Comparison of ENCODE assay signal across 8 mouse cellular contexts in the genomic region with DNA sequence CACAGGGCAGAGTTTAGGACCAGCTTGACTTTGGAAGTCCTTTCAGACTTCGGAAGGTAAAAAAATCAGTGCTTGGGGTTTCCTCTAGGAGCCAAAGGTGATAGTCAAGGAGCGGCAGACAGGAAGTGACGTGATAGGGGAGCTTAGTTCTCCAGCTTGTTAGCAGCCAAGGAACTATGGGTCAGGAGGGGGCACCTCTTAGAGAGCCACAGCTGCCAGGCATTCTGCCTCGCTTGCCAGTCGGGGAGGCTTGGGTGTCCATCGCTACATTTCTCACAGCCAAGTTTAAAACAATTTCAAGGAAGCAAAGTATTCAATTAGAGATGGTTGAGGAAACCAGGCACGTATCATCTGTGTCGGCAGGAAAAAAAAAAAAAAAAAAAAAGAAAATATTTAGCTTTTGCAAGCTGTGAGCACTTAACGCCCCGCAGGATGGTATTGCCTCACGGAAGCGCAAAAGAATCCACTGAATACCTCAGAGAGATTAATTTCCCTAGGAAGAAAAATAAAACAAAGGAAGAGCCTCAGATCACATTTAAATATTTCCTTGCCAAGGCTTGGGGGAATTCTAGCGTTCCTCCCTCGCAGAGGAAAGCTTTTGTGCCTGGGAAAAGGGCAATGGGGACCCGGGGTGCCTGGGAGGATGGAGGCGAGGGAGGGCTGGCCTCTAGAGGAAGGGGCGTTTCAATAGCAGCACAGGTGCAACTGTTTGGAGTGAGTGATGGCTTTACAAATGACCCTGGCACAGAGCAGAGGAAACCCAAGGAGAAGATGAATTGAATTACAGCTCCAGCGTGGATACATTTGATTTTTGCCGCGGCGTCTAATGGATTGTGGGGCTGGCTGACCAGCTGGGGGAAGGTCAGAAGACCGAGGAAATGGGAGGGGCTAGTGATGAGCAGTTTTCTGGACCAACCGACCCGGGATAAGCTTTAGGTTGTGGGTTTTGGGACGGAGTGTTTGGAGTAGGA.
DNase-seq lines count a peak whose midpoint lies in the region; ATAC-seq lines count a peak whose summit lies in the region.

No protein-coding gene starts in this region.

- 0 out of 2 replicates have a peak overlapping the region, but pooled peaks have one; percentile 13 for H3K27ac ChIP-seq in forebrain, embryonic 12.5 days
- no peak overlapping the region for H3K27ac ChIP-seq in hindbrain, embryonic 16.5 days (ENCODE audit: low read depth, low read length)
- H3K27ac ChIP-seq in midbrain, embryonic 10.5 days (replicated peaks) = peak overlapping the region; percentile 70

- peak overlapping the region; percentile 33; the same call in 1 of the 2 replicates for H3K9ac ChIP-seq in forebrain, embryonic 12.5 days
- peak overlapping the region; percentile 60 for H3K9ac ChIP-seq in hindbrain, embryonic 16.5 days (ENCODE audit: low read depth, low read length)

- 11% methylated on average over 25 of the region's 25 CpGs for WGBS in forebrain, embryonic 12.5 days
- 8% methylated on average over 25 of the region's 25 CpGs for WGBS in hindbrain, embryonic 16.5 days
- 18% methylated on average over 25 of the region's 25 CpGs for WGBS in midbrain, embryonic 10.5 days

- H3K9me3 ChIP-seq in forebrain, embryonic 12.5 days = no peaks in the 10 kb centered on the region
- H3K9me3 ChIP-seq in hindbrain, embryonic 16.5 days (ENCODE audit: control insufficient read depth, low read length) = no peaks in the 10 kb centered on the region
- H3K9me3 ChIP-seq in midbrain, embryonic 10.5 days (replicated peaks) = no peaks in the 10 kb centered on the region; the same call in 1 of the 2 replicates

- H3K4me1 ChIP-seq in forebrain, embryonic 12.5 days = peaks cover 20% of the 10 kb centered on the region
- H3K4me1 ChIP-seq in hindbrain, embryonic 16.5 days (ENCODE audit: control insufficient read depth, insufficient read depth, low read depth, low read length) = peaks cover 3% of the 10 kb centered on the region; the same call in 1 of the 2 replicates
- peaks cover 21% of the 10 kb centered on the region for H3K4me1 ChIP-seq in midbrain, embryonic 10.5 days

- no peaks in the 10 kb centered on the region for H3K36me3 ChIP-seq in forebrain, embryonic 12.5 days (replicated peaks)
- no peaks in the 10 kb centered on the region for H3K36me3 ChIP-seq in hindbrain, embryonic 16.5 days (ENCODE audit: control insufficient read depth, insufficient read depth, low read length)
- no peaks in the 10 kb centered on the region for H3K36me3 ChIP-seq in midbrain, embryonic 10.5 days

- H3K27me3 ChIP-seq in forebrain, embryonic 12.5 days = peaks cover 20% of the 10 kb centered on the region
- no peaks in the 10 kb centered on the region for H3K27me3 ChIP-seq in hindbrain, embryonic 16.5 days (replicated peaks; ENCODE audit: control insufficient read depth, insufficient read depth, low read length)
- H3K27me3 ChIP-seq in midbrain, embryonic 10.5 days (ENCODE audit: low read depth, poor library complexity, severe bottlenecking) = peaks cover 18% of the 10 kb centered on the region

- peak; percentile 42 for DNase-seq in ovary, postnatal 36 days (ENCODE audit: low spot score)
- no peak for DNase-seq in ovary, postnatal 10 days (ENCODE audit: low spot score)
- DNase-seq in midbrain, embryonic 10.5 days (ENCODE audit: low spot score) = peak; percentile 41
- no peak for DNase-seq in spleen, postnatal 14 days (ENCODE audit: low spot score in 2 of 2)
- no peak for DNase-seq in layer of hippocampus, postnatal 14 days (ENCODE audit: low spot score in 2 of 2)
- DNase-seq in thymus, postnatal 25 days = no peak

- H3K4me2 ChIP-seq in forebrain, embryonic 12.5 days = peak overlapping the region; percentile 55
- H3K4me2 ChIP-seq in hindbrain, embryonic 16.5 days (ENCODE audit: low read length) = peak overlapping the region; percentile 72

- peak; percentile 42; the same call in 1 of the 2 replicates for ATAC-seq in forebrain, embryonic 12.5 days (ENCODE audit: low FRiP score)
- peak; percentile 60 for ATAC-seq in hindbrain, embryonic 16.5 days

- H3K4me3 ChIP-seq in forebrain, embryonic 12.5 days (replicated peaks) = peak overlapping the region; percentile 31
- peak overlapping the region; percentile 33 for H3K4me3 ChIP-seq in hindbrain, embryonic 16.5 days (ENCODE audit: low read length)
- peak overlapping the region; percentile 51 for H3K4me3 ChIP-seq in midbrain, embryonic 10.5 days

Comparison
In these comparisons a context has a peak if more than half of its experiments do, and no peak if none do; other contexts are left out.
1. DNase-seq: peak in ovary, postnatal 36 days (single experiment) and midbrain, embryonic 10.5 days (single experiment); none in ovary, postnatal 10 days (single experiment), spleen, postnatal 14 days (0 of 2), layer of hippocampus, postnatal 14 days (0 of 2) and thymus, postnatal 25 days (single experiment).
2. Peak in every context shown above with its lines, with median percentiles within 50 percentile points of each other: H3K4me3 ChIP-seq.